Mouse (Mus musculus) limb, embryonic 15.5 days (tissue): ENCODE data around the gene Phf1. TPM values are rescaled to one million over a fixed set of nuclear protein-coding genes. Genes with fewer than 3 reads are reported as not detected.

Experiments used
- ATAC-seq: fragments of 200-750 bp; cut with Nextera tagmentation; 2 replicates; pipeline ENCODE4 v1.8.0; 2017; ENCODE audit warnings: low read depth, moderate TSS enrichment; ENCODE audit not compliant: insufficient number of reproducible peaks, low FRiP score, low TSS enrichment
- H3K27ac ChIP-seq: fragments of 300-500 bp; sonication (generic); 2 replicates; pipeline ENCODE4 v1.5.1; 2015; ENCODE audit warnings: moderate library complexity, mild to moderate bottlenecking, inconsistent platforms
- H3K27me3 ChIP-seq: fragments of 300-500 bp; sonication (generic); 2 replicates; pipeline ENCODE4 v1.6.1; 2015; ENCODE audit warnings: inconsistent platforms
- H3K36me3 ChIP-seq: fragments of 300-500 bp; sonication (generic); 2 replicates; pipeline ENCODE4 v1.6.1; 2015; ENCODE audit warnings: inconsistent platforms
- H3K4me1 ChIP-seq: fragments of 300-500 bp; sonication (generic); 2 replicates; pipeline ENCODE4 v1.6.1; 2015; ENCODE audit warnings: inconsistent platforms
- H3K4me2 ChIP-seq: fragments of 300-500 bp; sonication (generic); 2 replicates; pipeline ENCODE4 v1.6.1; 2015; ENCODE audit warnings: mild to moderate bottlenecking, inconsistent platforms
- H3K4me3 ChIP-seq: fragments of 300-500 bp; sonication (generic); 2 replicates; pipeline ENCODE4 v1.5.1; 2015; ENCODE audit warnings: mild to moderate bottlenecking, inconsistent platforms
- H3K9ac ChIP-seq: fragments of 300-500 bp; sonication (generic); 2 replicates; pipeline ENCODE4 v1.6.1; 2015; ENCODE audit warnings: inconsistent platforms
- H3K9me3 ChIP-seq: fragments of 300-500 bp; sonication (generic); 2 replicates; pipeline ENCODE4 v1.6.1; 2016; ENCODE audit warnings: inconsistent platforms
- WGBS: fragments of 180-500 bp; shearing (Covaris S2); methylation state at CpG from one replicate; pipeline ENCODE4 v1.1.7; 2015; 5-methylcytosine and 5-hydroxymethylcytosine counted together
- polyA plus RNA-seq: library from polyadenylated mRNA; unstranded; fragments of >200 nt; fragmentation: Nextera tagmentation; extraction: Ambion mirVana; gene quantifications from 2 replicates; pipeline ENCODE4 v1.2.1, GENCODE M21; 2015

Phf1 gene
- polyA plus RNA-seq, 1 experiment from 2014 or later = 13.0 TPM

- no peak for ATAC-seq
- no peaks in the 10 kb centered on the region for H3K9me3 ChIP-seq
- peak overlapping the region; percentile 75 for H3K27ac ChIP-seq
Observed at GRCm38 (mm10) chr17:26947231-26948100, 14.6 kb downstream of the Phf1 start.

DNA sequence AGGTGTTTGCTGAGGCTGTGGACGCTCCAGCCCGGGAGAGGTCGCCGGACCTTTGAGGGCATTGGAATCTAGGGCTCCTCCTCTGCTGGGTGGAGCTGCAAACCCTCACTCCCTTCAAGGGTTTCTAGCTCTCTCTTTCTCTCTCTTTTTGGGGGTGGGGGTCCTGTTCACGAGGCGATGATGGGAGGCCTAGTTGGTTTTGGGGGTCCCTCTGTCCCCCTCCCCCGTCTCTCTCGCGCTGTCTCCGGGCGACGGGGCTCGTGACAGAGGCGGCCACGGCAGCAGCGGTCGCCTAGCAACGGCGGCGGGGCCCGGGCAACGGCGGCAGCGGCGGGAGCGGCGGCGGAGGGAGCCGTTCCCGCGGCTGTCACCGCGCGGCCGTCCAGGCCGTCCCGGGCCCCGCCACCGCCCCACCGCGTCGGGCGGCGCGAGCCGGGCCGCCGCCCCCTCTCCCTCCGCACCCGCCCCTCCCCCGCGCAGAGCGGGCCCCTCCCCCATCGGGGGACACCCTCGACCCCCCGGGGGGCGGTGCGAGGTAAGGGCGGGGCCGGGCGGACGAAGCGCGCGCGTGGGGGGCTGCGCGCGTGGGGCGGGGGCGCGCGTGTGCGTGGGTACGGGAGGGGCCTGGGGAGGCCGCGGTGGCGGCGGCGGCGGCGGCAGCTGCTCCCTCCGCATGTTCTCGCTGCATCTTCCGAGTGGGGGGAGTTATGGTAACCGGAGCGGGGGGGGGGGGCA lies 15.6 kb downstream of the Phf1 start:
- Histone ChIP-seq H3K36me3 (no peaks in the 10 kb centered on the region), H3K27ac (peak overlapping the region; percentile 75), H3K9ac (peak overlapping the region; percentile 64), H3K4me2 (peak overlapping the region; percentile 95), H3K4me3 (peak overlapping the region; percentile 69), H3K27me3 (no peaks in the 10 kb centered on the region), H3K4me1 (peaks cover 72% of the 10 kb centered on the region), H3K9me3 (no peaks in the 10 kb centered on the region)
- 1% methylated on average over 40 of the region's 87 CpGs for WGBS
- ATAC-seq = no peak

More at GRCm38 (mm10) chr17:26947231-26948100, 14.6 kb downstream of the Phf1 start:
- Histone ChIP-seq H3K4me1 (peaks cover 63% of the 10 kb centered on the region), H3K27me3 (no peaks in the 10 kb centered on the region), H3K9ac (no peak overlapping the region), H3K4me3 (peak overlapping the region; percentile 45), H3K36me3 (no peaks in the 10 kb centered on the region), H3K4me2 (peak overlapping the region; percentile 76)
- whole genome bisulfite sequencing = 60% methylated on average over 12 of the region's 12 CpGs

GRCm38 (mm10) chr17:26949051-26949577 lies 16.3 kb downstream of the Phf1 start:
- ATAC-seq = no peak

GRCm38 (mm10) chr17:26949866-26950265 lies 17.0 kb downstream of the Phf1 start:
- Histone ChIP-seq H3K4me2 (peak overlapping the region; percentile 95; the same call in 1 of the 2 replicates), H3K9ac (no peak overlapping the region), H3K27ac (peak overlapping the region; percentile 75), H3K4me1 (peaks cover 79% of the 10 kb centered on the region), H3K36me3 (peaks cover 3% of the 10 kb centered on the region), H3K27me3 (no peaks in the 10 kb centered on the region), H3K9me3 (no peaks in the 10 kb centered on the region), H3K4me3 (peak overlapping the region; percentile 69; the same call in 1 of the 2 replicates)
- 44% methylated on average over 5 of the region's 5 CpGs for WGBS
- no peak for ATAC-seq

More at GRCm38 (mm10) chr17:26949051-26949577, 16.3 kb downstream of the Phf1 start:
- Histone ChIP-seq H3K9ac (peak overlapping the region; percentile 64), H3K4me1 (peaks cover 78% of the 10 kb centered on the region), H3K9me3 (no peaks in the 10 kb centered on the region), H3K36me3 (no peaks in the 10 kb centered on the region), H3K4me2 (peak overlapping the region; percentile 95), H3K27ac (peak overlapping the region; percentile 75), H3K4me3 (peak overlapping the region; percentile 69), H3K27me3 (no peaks in the 10 kb centered on the region)
- 4% methylated on average over 14 of the region's 14 CpGs for WGBS

GRCm38 (mm10) chr17:26950560-26951288 lies 17.9 kb downstream of the Phf1 start:
- peak overlapping the region; percentile 37 for H3K4me3 ChIP-seq
- H3K4me1 ChIP-seq = peaks cover 77% of the 10 kb centered on the region
- H3K27ac ChIP-seq = peak overlapping the region; percentile 71
- no peak for ATAC-seq
- WGBS = 30% methylated on average over 7 of the region's 7 CpGs
- H3K9me3 ChIP-seq = no peaks in the 10 kb centered on the region
- peak overlapping the region; percentile 57 for H3K4me2 ChIP-seq
- H3K9ac ChIP-seq = 0 out of 2 replicates have a peak overlapping the region, but pooled peaks have one; percentile 14
- H3K27me3 ChIP-seq = no peaks in the 10 kb centered on the region
- peaks cover 11% of the 10 kb centered on the region for H3K36me3 ChIP-seq

DNA sequence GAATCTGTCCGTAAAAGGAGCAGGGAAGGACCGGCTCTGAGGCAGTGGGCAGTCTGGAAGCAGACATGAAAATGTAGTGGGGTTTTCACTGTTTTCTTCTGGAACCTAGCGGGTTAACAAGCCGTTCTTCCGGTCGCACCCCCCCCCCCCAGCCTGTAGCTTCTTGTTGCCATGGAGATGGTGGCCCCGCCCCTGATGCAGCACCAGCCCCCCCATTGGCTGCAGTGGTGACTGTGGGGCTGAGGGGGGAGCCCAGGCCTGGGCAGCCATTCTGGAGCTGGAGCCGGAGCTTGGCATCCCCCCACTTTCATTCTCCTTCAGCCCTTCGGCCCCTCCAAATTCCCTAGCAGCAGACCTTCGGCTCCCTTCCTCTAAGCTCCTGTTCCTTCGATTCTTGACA lies 18.6 kb downstream of the Phf1 start:
- WGBS = under 1% methylated on average over 11 of the region's 11 CpGs
- Histone ChIP-seq H3K9ac (0 out of 2 replicates have a peak overlapping the region, but pooled peaks have one; percentile 14), H3K36me3 (peaks cover 17% of the 10 kb centered on the region), H3K4me3 (peak overlapping the region; percentile 37), H3K27ac (peak overlapping the region; percentile 71), H3K4me1 (peaks cover 70% of the 10 kb centered on the region), H3K9me3 (no peaks in the 10 kb centered on the region), H3K27me3 (no peaks in the 10 kb centered on the region), H3K4me2 (peak overlapping the region; percentile 57)
- peak; percentile 67; the same call in 1 of the 2 replicates for ATAC-seq

DNA sequence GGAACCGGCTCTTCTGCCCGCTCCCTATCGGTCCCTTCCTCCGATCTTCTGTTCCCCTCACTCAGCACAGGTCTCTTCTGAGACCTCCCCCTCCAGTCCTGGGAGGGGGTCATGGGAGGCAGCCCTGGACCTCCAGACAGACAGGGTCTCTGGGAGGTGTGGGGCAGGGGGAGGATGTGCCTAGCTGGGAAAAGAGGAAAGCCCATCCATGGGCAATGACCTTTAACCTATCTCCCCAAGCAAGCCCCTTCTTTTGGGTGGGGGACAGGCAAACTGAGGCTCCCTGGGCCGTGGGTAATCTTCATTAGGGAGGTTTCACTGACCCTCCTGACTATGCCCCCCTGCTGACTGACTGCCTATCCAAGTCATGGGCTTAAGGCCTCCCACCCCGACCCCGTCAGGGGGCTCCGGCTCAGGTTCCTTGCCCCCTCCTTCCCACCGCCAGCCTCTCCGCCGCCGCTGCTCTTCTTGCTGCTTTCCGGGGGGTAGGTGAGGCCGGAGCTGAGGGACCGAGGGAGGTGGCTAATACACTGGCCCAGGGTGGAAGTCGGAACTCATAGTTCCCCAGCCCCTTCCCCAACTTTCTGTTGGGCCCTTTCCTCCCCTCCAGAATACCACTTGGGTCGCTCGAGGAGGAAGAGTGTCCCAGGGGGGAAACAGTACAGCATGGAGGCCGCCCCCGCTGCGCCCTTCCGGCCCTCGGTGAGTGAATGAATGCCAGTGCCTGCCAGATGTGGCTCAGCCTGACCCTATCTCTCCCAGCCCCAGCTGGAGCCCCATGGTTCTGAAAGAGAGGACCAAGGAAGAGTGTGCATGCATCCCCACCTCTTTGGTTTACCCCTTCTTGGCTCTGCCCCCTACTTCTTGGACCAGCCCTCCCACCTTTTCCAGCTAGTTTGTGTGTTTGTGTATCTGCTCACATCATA lies 19.4 kb downstream of the Phf1 start:
- Histone ChIP-seq H3K4me1 (peaks cover 62% of the 10 kb centered on the region), H3K9ac (peak overlapping the region; percentile 17; the same call in 1 of the 2 replicates)
- WGBS = 10% methylated on average over 22 of the region's 23 CpGs

GRCm38 (mm10) chr17:26953201-26953600 lies 20.3 kb downstream of the Phf1 start:
- ATAC-seq = no peak
- Histone ChIP-seq H3K9ac (no peak overlapping the region), H3K4me2 (peak overlapping the region; percentile 57), H3K9me3 (no peaks in the 10 kb centered on the region), H3K27ac (no peak overlapping the region), H3K36me3 (peaks cover 34% of the 10 kb centered on the region), H3K4me1 (peaks cover 56% of the 10 kb centered on the region), H3K27me3 (no peaks in the 10 kb centered on the region), H3K4me3 (no peak overlapping the region)
- WGBS = 38% methylated on average over 6 of the region's 6 CpGs

More for the DNA sequence above, 19.4 kb downstream of the Phf1 start:
- H3K9me3 ChIP-seq = no peaks in the 10 kb centered on the region
- no peak for ATAC-seq
- H3K27ac ChIP-seq = peak overlapping the region; percentile 71
- peaks cover 25% of the 10 kb centered on the region for H3K36me3 ChIP-seq
- H3K4me3 ChIP-seq = peak overlapping the region; percentile 37
- H3K27me3 ChIP-seq = no peaks in the 10 kb centered on the region
- peak overlapping the region; percentile 57 for H3K4me2 ChIP-seq

GRCm38 (mm10) chr17:26953726-26954125 lies 20.9 kb downstream of the Phf1 start:
- peak overlapping the region; percentile 57 for H3K4me2 ChIP-seq
- H3K9ac ChIP-seq = no peak overlapping the region
- H3K36me3 ChIP-seq = peaks cover 39% of the 10 kb centered on the region
- peak overlapping the region; percentile 43; the same call in 1 of the 2 replicates for H3K27ac ChIP-seq
- 13% methylated on average over 14 of the region's 16 CpGs for WGBS
- H3K27me3 ChIP-seq = no peaks in the 10 kb centered on the region
- H3K4me3 ChIP-seq = 0 out of 2 replicates have a peak overlapping the region, but pooled peaks have one; percentile 13
- ATAC-seq = no peak
- H3K9me3 ChIP-seq = no peaks in the 10 kb centered on the region
- peaks cover 54% of the 10 kb centered on the region for H3K4me1 ChIP-seq

- Histone ChIP-seq H3K27ac (no peak overlapping the region), H3K27me3 (no peaks in the 10 kb centered on the region), H3K4me3 (no peak overlapping the region), H3K4me2 (no peak overlapping the region), H3K4me1 (peaks cover 29% of the 10 kb centered on the region), H3K9ac (no peak overlapping the region), H3K9me3 (no peaks in the 10 kb centered on the region), H3K36me3 (peaks cover 60% of the 10 kb centered on the region)
- 82% methylated on average over 5 of the region's 5 CpGs for WGBS
- ATAC-seq = no peak
Observed at GRCm38 (mm10) chr17:26956309-26956708, 23.5 kb downstream of the Phf1 start.
